Mouse (Mus musculus): ENCODE results near the gene Ttll5. TPM values are rescaled to one million over a fixed set of nuclear protein-coding genes. Genes with fewer than 3 reads are reported as not detected.

Gene Ttll5
- total and polyA plus RNA-seq, 3 experiments: 7.4 to 18.5 TPM; not detected in 1

GRCm38 (mm10) chr12:86077736-86078135 is 253.3 kb downstream of the Ttll5 start:
- no peaks in the 10 kb centered on the region for H3K4me1 ChIP-seq (ENCODE audit: control insufficient read depth in 1 of 2, insufficient read depth in 2 of 2, low read length in 2 of 2)
- no peaks in the 10 kb centered on the region; a peak in 1 of 4 replicates for H3K27me3 ChIP-seq (ENCODE audit: control insufficient read depth in 1 of 2, insufficient read depth in 2 of 2, low read length in 2 of 2)
- H3K9me3 ChIP-seq (replicated peaks; ENCODE audit: insufficient read depth, low read length): no peaks in the 10 kb centered on the region
- DNase-seq (ENCODE audit: low read depth, low spot score): peak; percentile 6
- H3K9ac ChIP-seq (ENCODE audit: control insufficient read depth, low read depth, low read length, poor library complexity, severe bottlenecking): no peak overlapping the region
- no peak overlapping the region for H3K4me3 ChIP-seq (ENCODE audit: control insufficient read depth in 1 of 2, insufficient read depth in 1 of 2, low read depth in 2 of 2, low read length in 2 of 2)
- no peak overlapping the region for H3K27ac ChIP-seq (ENCODE audit: control insufficient read depth, low read depth, low read length)
- 0 out of 4 replicates have a peak, but pooled peaks cover 0 to 2% of the 10 kb centered on the region in 2 experiments for H3K36me3 ChIP-seq (ENCODE audit: control insufficient read depth in 1 of 2, insufficient read depth in 2 of 2, low read length in 2 of 2)
- TF ChIP-seq POLR2AphosphoS2 (IDR thresholded peaks at IDR 0.05; ENCODE audit: low read length) (no peak), TAL1 (IDR thresholded peaks at IDR 0.05; ENCODE audit: low read length) (no peak), ETS1 (IDR thresholded peaks at IDR 0.05; ENCODE audit: low read depth, low read length) (no peak), RAD21 (IDR thresholded peaks at IDR 0.05; ENCODE audit: low read depth, low read length) (no peak), CTCF (IDR thresholded peaks at IDR 0.05 in 2 of 3, conservative IDR thresholded peaks at IDR 0.05 in 1 of 3; ENCODE audit: control insufficient read depth in 1 of 3, insufficient read depth in 1 of 3, low read depth in 2 of 3, low read length in 3 of 3, poor library complexity in 1 of 3, severe bottlenecking in 1 of 3) (no peak), GABPA (IDR thresholded peaks at IDR 0.05; ENCODE audit: low read depth, low read length) (no peak), MYC (IDR thresholded peaks at IDR 0.05; ENCODE audit: low read depth, low read length) (no peak), RCOR1 (IDR thresholded peaks at IDR 0.05; ENCODE audit: low read depth, low read length) (no peak), POLR2A (IDR thresholded peaks at IDR 0.05; ENCODE audit: control insufficient read depth in 1 of 2, insufficient read depth in 1 of 2, low read depth in 1 of 2, low read length in 2 of 2, poor library complexity in 1 of 2) (no peak), USF2 (IDR thresholded peaks at IDR 0.05; ENCODE audit: borderline replicate concordance in 1 of 2, insufficient read depth in 1 of 2, low read depth in 1 of 2, low read length in 2 of 2) (no peak), MYB (IDR thresholded peaks at IDR 0.05; ENCODE audit: low read depth, low read length) (no peak), UBTF (IDR thresholded peaks at IDR 0.05; ENCODE audit: borderline replicate concordance, insufficient read depth, low read depth, low read length) (no peak), E2F4 (IDR thresholded peaks at IDR 0.05; ENCODE audit: borderline replicate concordance, low read depth, low read length) (no peak)
- H3K79me2 ChIP-seq (ENCODE audit: control insufficient read depth, insufficient read depth, low read length, poor library complexity): no peaks in the 10 kb centered on the region; the same call in 1 of the 2 replicates

- no peaks in the 10 kb centered on the region for H3K9me3 ChIP-seq (replicated peaks; ENCODE audit: insufficient read depth, low read length)
- no peak for DNase-seq (ENCODE audit: low read depth, low spot score)
- TF ChIP-seq POLR2AphosphoS5 (IDR thresholded peaks at IDR 0.05; ENCODE audit: borderline replicate concordance, low read depth, low read length) (no peak), MAZ (IDR thresholded peaks at IDR 0.05; ENCODE audit: low read depth, low read length) (no peak), UBTF (IDR thresholded peaks at IDR 0.05; ENCODE audit: borderline replicate concordance, insufficient read depth, low read depth, low read length) (no peak), SIN3A (IDR thresholded peaks at IDR 0.05; ENCODE audit: low read length) (no peak), HCFC1 (IDR thresholded peaks at IDR 0.05; ENCODE audit: low read depth, low read length) (no peak), TAL1 (IDR thresholded peaks at IDR 0.05; ENCODE audit: low read length) (no peak), MEF2A (IDR thresholded peaks at IDR 0.05; ENCODE audit: extremely low read depth, insufficient replicate concordance, low read depth, low read length, poor library complexity, severe bottlenecking) (no peak), MAX (IDR thresholded peaks at IDR 0.05; ENCODE audit: low read length) (no peak), NRF1 (IDR thresholded peaks at IDR 0.05; ENCODE audit: insufficient read depth, low read depth, low read length, poor library complexity, severe bottlenecking) (no peak), POLR2AphosphoS2 (IDR thresholded peaks at IDR 0.05; ENCODE audit: low read length) (no peak), USF1 (IDR thresholded peaks at IDR 0.05; ENCODE audit: low read depth, low read length) (no peak)
- H3K27ac ChIP-seq (ENCODE audit: control insufficient read depth, low read depth, low read length): no peak overlapping the region
- H3K4me3 ChIP-seq (ENCODE audit: control insufficient read depth in 1 of 2, insufficient read depth in 1 of 2, low read depth in 2 of 2, low read length in 2 of 2): peak overlapping the region; percentile 77 to 93
- H3K4me1 ChIP-seq (ENCODE audit: control insufficient read depth in 1 of 2, insufficient read depth in 2 of 2, low read length in 2 of 2): no peaks in the 10 kb centered on the region
- peak overlapping the region; percentile 78 for H3K9ac ChIP-seq (ENCODE audit: control insufficient read depth, low read depth, low read length, poor library complexity, severe bottlenecking)
- H3K79me2 ChIP-seq (ENCODE audit: control insufficient read depth, insufficient read depth, low read length, poor library complexity): no peaks in the 10 kb centered on the region; the same call in 1 of the 2 replicates
- 0 out of 4 replicates have a peak, but pooled peaks cover 0 to 2% of the 10 kb centered on the region in 2 experiments for H3K36me3 ChIP-seq (ENCODE audit: control insufficient read depth in 1 of 2, insufficient read depth in 2 of 2, low read length in 2 of 2)
- no peaks in the 10 kb centered on the region; a peak in 1 of 4 replicates for H3K27me3 ChIP-seq (ENCODE audit: control insufficient read depth in 1 of 2, insufficient read depth in 2 of 2, low read length in 2 of 2)
These were observed 253.7 kb downstream of the Ttll5 start for GRCm38 (mm10) chr12:86078176-86078552.
